Mouse (Mus musculus) hindbrain, embryonic 13.5 days (tissue): ENCODE data around the gene Trim29. TPM values are rescaled to one million over a fixed set of nuclear protein-coding genes. Genes with fewer than 3 reads are reported as not detected.
A peak's percentile ranks its signal among the peaks of the same experiment; 100 is the strongest.

Source experiments
- ATAC-seq: fragments of 200-750 bp; cut with Nextera tagmentation; 2 replicates; pipeline ENCODE4 v1.8.0; 2017; ENCODE audit warnings: moderate TSS enrichment; ENCODE audit not compliant: low FRiP score
- H3K27ac ChIP-seq: fragments of 300-500 bp; sonication (generic); 2 replicates; pipeline ENCODE4 v1.5.1; 2015; ENCODE audit warnings: inconsistent platforms, mild to moderate bottlenecking, moderate library complexity
- H3K27me3 ChIP-seq: fragments of 300-500 bp; sonication (generic); 2 replicates; pipeline ENCODE4 v1.6.1; 2015; ENCODE audit warnings: mild to moderate bottlenecking, inconsistent platforms
- H3K36me3 ChIP-seq: fragments of 300-500 bp; sonication (generic); 2 replicates; pipeline ENCODE4 v1.6.1; 2015; ENCODE audit warnings: mild to moderate bottlenecking, inconsistent platforms
- H3K4me1 ChIP-seq: fragments of 300-500 bp; sonication (generic); replicated peaks from 2 replicates; pipeline ENCODE4 v1.6.1; 2015; ENCODE audit warnings: inconsistent platforms
- H3K4me2 ChIP-seq: fragments of 300-500 bp; sonication (generic); 2 replicates; pipeline ENCODE4 v1.6.1; 2015; ENCODE audit warnings: inconsistent platforms, mild to moderate bottlenecking, moderate library complexity
- H3K4me3 ChIP-seq: fragments of 300-500 bp; sonication (generic); 2 replicates; pipeline ENCODE4 v1.5.1; 2015; ENCODE audit warnings: mild to moderate bottlenecking, inconsistent platforms
- H3K9ac ChIP-seq: fragments of 300-500 bp; sonication (generic); 2 replicates; pipeline ENCODE4 v1.6.1; 2015; ENCODE audit warnings: mild to moderate bottlenecking, inconsistent platforms
- H3K9me3 ChIP-seq: fragments of 300-500 bp; sonication (generic); 2 replicates; pipeline ENCODE4 v1.6.1; 2016; ENCODE audit warnings: inconsistent platforms
- WGBS: fragments of 180-500 bp; shearing (Covaris S2); methylation state at CpG from one replicate; pipeline ENCODE4 v1.1.7; 2015; 5-methylcytosine and 5-hydroxymethylcytosine counted together
- polyA plus RNA-seq: library from polyadenylated mRNA; unstranded; fragments of >200 nt; fragmentation: Nextera tagmentation; extraction: Ambion mirVana; gene quantifications from 2 replicates; pipeline ENCODE4 v1.2.1, GENCODE M21; 2015

Trim29 gene
- polyA plus RNA-seq, 1 experiment from 2014 or later: not detected

DNA sequence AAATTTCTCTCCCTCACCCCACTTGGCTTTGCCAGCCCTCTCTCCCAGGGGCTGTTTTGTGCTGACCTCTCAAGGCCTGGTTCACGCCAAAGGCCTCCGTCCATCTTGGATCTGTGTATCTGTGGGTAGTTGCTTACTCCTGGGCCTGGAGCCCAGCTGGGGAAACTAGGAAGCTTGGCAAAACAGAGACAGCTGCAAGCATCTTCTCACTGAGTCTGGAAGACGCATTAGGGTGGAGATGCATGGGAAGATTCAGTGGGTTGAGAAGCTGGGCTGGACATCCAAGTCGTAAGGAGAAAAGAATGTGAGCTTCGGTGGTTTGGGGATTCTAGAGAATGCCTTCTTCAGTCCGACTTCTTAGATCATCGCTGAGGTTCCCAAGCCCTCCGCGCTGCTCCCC lies 36.9 kb upstream of the Trim29 start:
- H3K27me3 ChIP-seq: peaks cover 65% of the 10 kb centered on the region
- WGBS: 85% methylated on average over 9 of the region's 9 CpGs
- peaks cover 18% of the 10 kb centered on the region for H3K4me1 ChIP-seq

DNA sequence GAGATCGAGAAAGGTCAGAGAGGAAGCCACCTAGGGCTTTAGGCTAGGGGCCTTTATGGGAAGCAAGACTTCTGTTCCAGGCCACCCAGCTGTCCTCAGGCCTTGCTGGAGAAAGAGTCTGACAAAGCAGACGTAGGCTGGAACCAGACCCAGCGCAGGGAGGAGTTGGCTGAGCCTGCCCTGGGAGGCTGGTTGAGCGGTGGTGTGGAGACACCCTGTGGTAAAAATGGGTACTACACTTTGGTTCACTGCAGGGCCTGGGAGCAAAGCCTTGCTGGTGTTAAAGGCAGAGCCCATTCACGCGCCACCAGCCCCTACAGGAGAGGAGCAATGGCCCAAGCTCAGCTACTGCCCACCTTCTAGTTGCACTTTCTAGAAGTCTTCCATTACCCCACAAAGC lies 26.4 kb upstream of the Trim29 start:
- no peak overlapping the region for H3K9ac ChIP-seq
- peaks cover 40% of the 10 kb centered on the region for H3K27me3 ChIP-seq
- no peak overlapping the region for H3K4me2 ChIP-seq
- H3K4me1 ChIP-seq: peaks cover 10% of the 10 kb centered on the region
- H3K27ac ChIP-seq: no peak overlapping the region
- WGBS: 4% methylated on average over 6 of the region's 6 CpGs
- H3K36me3 ChIP-seq: no peaks in the 10 kb centered on the region
- H3K9me3 ChIP-seq: no peaks in the 10 kb centered on the region
- peak; percentile 76 for ATAC-seq
- no peak overlapping the region for H3K4me3 ChIP-seq

More for the DNA sequence above, 36.9 kb upstream of the Trim29 start:
- Histone ChIP-seq H3K36me3 (no peaks in the 10 kb centered on the region), H3K9ac (no peak overlapping the region), H3K4me2 (no peak overlapping the region), H3K9me3 (no peaks in the 10 kb centered on the region), H3K4me3 (no peak overlapping the region), H3K27ac (no peak overlapping the region)
- no peak for ATAC-seq

DNA sequence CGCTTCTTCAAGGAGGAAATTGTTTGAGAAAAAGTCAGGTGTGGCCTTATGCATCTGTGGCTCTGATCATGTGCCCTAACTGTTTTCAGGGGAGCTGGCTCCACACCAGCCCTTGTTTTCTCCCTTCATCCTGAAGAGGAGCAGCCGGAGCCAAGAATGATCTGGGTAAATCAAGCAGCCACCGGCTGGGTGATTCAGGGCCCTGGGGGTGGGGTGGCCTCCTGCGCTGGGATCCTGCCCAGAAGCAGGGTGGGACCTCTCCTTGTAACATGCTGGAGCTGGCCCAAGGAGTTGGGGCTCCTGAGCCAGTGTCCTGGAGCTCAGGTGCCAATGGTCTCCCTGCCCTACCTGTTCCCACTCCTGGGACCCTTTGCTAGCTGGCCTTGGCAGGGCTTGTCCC lies 25.4 kb upstream of the Trim29 start:
- 94% methylated on average over 4 of the region's 4 CpGs for WGBS
- Histone ChIP-seq H3K27me3 (peaks cover 40% of the 10 kb centered on the region), H3K27ac (no peak overlapping the region), H3K9ac (no peak overlapping the region), H3K36me3 (no peaks in the 10 kb centered on the region), H3K4me3 (no peak overlapping the region), H3K4me1 (peaks cover 10% of the 10 kb centered on the region), H3K4me2 (no peak overlapping the region), H3K9me3 (no peaks in the 10 kb centered on the region)
- ATAC-seq: no peak; the same call in 1 of the 2 replicates

DNA sequence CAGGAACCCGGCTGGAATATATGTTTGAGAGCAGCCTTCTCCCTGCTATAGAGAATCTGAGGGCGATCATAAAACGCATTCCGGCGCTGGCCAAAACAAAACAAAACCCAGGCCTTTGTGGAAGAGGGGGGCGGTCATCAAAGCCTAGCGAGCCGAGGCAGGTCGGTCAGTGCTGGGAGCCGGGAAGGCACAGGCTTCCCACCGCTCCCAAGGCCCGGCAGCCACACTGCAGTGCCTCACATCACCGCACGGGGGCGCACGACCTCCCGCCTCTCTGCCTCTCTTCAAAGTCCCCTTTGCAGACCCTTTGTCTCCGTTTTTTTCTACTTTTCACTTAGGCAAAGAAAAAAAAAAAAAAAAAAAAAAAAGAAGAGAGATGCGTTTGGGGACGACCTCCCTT lies 23.8 kb upstream of the Trim29 start:
- Histone ChIP-seq H3K27ac (no peak overlapping the region), H3K4me2 (peak overlapping the region; percentile 40), H3K36me3 (no peaks in the 10 kb centered on the region), H3K9me3 (no peaks in the 10 kb centered on the region), H3K4me1 (peaks cover 10% of the 10 kb centered on the region), H3K4me3 (no peak overlapping the region), H3K9ac (peak overlapping the region; percentile 55), H3K27me3 (peaks cover 37% of the 10 kb centered on the region)
- 0 out of 2 replicates have a peak, but pooled peaks have one; percentile 40 for ATAC-seq
- 3% methylated on average over 20 of the region's 20 CpGs for WGBS

DNA sequence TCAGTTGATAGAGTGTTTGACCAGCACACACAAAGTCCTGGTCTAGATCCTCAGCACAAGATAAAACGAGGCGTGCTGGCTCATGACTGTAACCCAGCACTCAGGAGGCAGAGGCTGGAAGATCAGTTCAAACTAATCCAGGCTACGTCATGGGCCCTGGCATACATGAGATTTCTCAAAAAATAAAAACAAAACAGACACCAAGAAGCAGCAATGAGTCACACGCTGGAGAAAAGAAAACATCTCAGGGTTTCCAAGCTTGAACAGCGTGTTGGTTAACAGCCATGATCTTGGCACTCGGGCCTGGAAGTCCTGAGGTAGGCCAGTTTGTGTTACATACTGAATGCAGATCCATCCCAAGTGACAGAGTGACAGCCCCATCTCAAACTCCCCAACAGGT lies 17.6 kb upstream of the Trim29 start:
- Histone ChIP-seq H3K36me3 (no peaks in the 10 kb centered on the region), H3K9me3 (no peaks in the 10 kb centered on the region), H3K4me3 (no peak overlapping the region), H3K4me2 (no peak overlapping the region), H3K27ac (no peak overlapping the region), H3K27me3 (peaks cover 6% of the 10 kb centered on the region; the same call in 1 of the 2 replicates), H3K4me1 (no peaks in the 10 kb centered on the region), H3K9ac (no peak overlapping the region)
- no peak for ATAC-seq
- WGBS: 92% methylated on average over 6 of the region's 6 CpGs

DNA sequence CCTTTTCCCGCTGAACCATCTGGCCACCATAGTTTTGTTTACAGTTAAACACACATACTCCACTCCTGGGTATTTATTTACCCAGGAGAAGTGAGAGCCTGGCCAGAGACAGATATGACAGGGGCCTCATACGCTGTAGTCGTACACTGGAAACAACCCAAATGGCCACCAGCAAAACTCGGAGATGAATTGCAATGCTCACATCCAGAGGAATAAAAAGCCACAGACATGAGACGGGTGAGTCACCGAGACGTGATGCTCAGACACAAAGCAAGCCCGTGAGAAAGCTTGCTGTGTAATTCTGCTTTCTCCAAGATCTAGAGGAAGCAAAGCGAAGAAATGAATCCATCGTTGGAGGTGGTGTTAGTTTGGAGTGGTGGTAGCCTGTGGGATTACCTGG lies 10.3 kb upstream of the Trim29 start:
- H3K36me3 ChIP-seq: no peaks in the 10 kb centered on the region
- no peak overlapping the region for H3K27ac ChIP-seq
- H3K9ac ChIP-seq: no peak overlapping the region
- no peak overlapping the region for H3K4me3 ChIP-seq
- H3K4me1 ChIP-seq: no peaks in the 10 kb centered on the region
- 75% methylated on average over 10 of the region's 10 CpGs for WGBS
- H3K27me3 ChIP-seq: 0 out of 2 replicates have a peak, but pooled peaks cover 6% of the 10 kb centered on the region
- H3K9me3 ChIP-seq: no peaks in the 10 kb centered on the region
- H3K4me2 ChIP-seq: no peak overlapping the region
- no peak for ATAC-seq

DNA sequence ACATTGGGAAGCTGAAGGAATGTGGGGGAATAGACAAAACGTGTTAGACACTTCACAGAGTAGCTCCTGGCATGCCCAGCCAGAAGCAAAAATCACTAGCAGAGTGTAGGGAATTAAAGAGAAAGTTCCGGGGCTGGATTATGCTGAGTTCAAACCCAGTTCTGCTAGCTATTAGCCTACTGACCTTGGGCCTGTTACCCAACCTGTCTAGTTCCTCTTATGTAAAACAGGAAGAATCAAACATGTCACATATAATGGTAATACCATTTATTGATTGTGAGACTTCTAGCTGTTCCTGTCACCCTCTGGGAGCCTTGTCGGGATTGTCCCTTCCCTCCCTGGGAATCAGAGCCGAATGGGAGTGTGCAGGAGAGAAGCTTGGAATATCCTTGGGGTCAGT lies 7.7 kb upstream of the Trim29 start:
- Histone ChIP-seq H3K4me1 (no peaks in the 10 kb centered on the region), H3K9me3 (no peaks in the 10 kb centered on the region), H3K9ac (no peak overlapping the region), H3K36me3 (no peaks in the 10 kb centered on the region), H3K4me3 (no peak overlapping the region), H3K4me2 (no peak overlapping the region), H3K27ac (no peak overlapping the region), H3K27me3 (0 out of 2 replicates have a peak, but pooled peaks cover 6% of the 10 kb centered on the region)
- WGBS: 66% methylated on average over 4 of the region's 4 CpGs
- ATAC-seq: no peak

DNA sequence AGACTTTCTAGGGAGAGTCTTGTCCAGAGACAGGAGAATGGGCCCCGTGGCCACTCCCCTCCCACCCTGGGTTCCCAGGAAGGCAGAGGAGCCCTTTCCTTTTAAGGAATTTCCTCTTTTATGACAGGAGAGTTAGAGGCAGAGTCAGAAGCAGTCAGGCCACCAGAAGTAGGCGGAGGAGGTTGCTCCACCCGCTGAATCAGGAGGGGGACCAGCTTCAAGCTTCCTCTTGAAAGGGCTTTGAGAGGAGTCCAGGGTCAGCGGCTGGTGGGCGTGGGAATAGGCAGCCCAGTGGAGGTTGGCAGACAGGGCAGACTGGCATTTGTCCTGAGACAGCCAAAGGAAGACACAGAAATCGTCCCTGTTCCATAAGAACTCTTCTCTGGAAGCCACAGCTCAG lies 4.8 kb upstream of the Trim29 start:
- no peak for ATAC-seq
- Histone ChIP-seq H3K4me2 (no peak overlapping the region), H3K4me1 (no peaks in the 10 kb centered on the region), H3K9ac (no peak overlapping the region), H3K27me3 (peaks cover 9% of the 10 kb centered on the region; the same call in 1 of the 2 replicates), H3K36me3 (no peaks in the 10 kb centered on the region), H3K4me3 (no peak overlapping the region), H3K27ac (no peak overlapping the region), H3K9me3 (no peaks in the 10 kb centered on the region)
- WGBS: 63% methylated on average over 6 of the region's 6 CpGs

DNA sequence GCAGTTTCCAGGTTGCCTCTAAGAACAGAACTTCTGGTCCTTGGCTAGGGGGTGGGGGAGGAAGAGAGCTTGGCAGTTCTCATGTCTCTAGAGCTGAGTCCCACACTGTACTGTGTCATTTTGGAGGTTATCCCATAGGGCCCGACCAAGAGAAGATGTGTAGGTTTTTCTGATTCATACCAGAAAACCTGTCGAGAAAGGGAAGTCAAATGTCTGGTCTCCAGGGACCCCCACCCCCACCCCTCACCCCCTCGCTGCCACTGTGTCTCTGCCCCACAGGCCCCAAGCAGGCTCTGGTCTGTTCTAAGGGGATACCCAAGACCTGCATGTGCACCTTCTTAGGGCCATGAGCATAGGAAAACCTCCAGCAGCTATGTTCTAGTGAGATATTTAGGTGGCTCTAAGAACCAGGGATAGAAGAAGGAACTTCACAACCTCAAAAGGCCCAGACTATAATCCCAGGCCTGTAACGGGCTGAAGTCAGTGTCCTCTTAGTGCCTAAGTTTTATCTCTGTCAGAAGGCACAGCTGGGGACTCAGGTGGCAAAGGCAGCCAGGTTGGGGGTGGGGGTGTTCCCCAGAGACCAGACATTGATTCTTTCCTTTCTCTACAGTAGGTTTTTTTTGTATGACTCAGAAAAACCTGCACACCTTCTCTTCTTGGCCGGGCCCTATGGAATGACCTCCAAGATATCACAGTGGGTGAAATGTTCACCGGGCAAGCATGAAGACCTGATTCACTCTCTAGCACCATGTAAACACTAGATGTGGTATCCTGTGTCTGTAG lies 1.4 kb upstream of the Trim29 start:
- no peaks in the 10 kb centered on the region for H3K36me3 ChIP-seq
- H3K27ac ChIP-seq: no peak overlapping the region
- H3K9me3 ChIP-seq: no peaks in the 10 kb centered on the region
- H3K27me3 ChIP-seq: peaks cover 8% of the 10 kb centered on the region; the same call in 1 of the 2 replicates
- no peak overlapping the region for H3K4me2 ChIP-seq
- 85% methylated on average over 6 of the region's 6 CpGs for WGBS
- H3K4me1 ChIP-seq: no peaks in the 10 kb centered on the region
- no peak overlapping the region for H3K9ac ChIP-seq
- no peak for ATAC-seq
- no peak overlapping the region for H3K4me3 ChIP-seq

DNA sequence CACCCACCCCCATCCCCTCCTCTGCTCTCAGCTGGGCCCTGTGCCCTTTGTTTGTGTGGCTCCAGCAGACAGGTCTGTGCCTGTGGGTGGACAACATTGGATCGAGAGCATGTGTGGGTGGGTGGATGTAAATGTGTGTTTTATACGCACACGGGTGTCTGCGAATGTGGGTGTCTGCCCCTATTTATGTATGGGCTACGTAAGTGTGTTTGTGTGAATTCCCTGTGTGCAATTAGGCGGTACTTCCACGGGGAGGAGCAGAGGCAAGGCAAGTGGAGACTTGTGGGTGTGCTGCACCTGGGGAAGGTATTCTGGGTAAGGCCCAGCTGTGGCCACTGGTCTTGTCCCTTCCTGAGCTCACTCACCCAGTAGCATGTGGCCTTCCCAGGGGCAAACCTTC lies 1.5 kb downstream of the Trim29 start:
- Histone ChIP-seq H3K4me3 (no peak overlapping the region), H3K9ac (no peak overlapping the region), H3K9me3 (no peaks in the 10 kb centered on the region), H3K27ac (no peak overlapping the region), H3K4me1 (0 out of 2 replicates have a peak, but pooled peaks cover 4% of the 10 kb centered on the region), H3K27me3 (peaks cover 8% of the 10 kb centered on the region; the same call in 1 of the 2 replicates), H3K4me2 (no peak overlapping the region), H3K36me3 (no peaks in the 10 kb centered on the region)
- 79% methylated on average over 7 of the region's 7 CpGs for WGBS
- no peak for ATAC-seq

DNA sequence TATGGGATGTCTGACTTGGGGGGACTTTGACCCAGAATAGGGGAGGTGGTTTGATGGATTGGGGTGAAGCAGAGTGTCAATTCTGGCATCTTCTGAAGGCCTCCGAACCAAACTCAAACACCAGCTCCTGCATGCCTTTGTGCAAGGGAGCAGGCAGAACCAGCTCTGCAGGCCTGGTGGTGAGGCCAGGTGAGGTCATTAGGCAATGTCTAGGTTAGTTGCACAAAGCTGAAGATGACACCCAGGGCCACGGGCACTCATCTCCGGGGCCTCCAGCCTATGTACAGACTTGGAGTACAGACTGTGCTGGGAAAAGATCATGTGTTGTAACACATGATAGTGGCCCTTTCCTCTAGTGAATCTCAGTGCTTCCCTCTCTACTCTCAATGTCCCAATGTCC lies 3.2 kb downstream of the Trim29 start:
- no peaks in the 10 kb centered on the region for H3K9me3 ChIP-seq
- H3K4me1 ChIP-seq: 0 out of 2 replicates have a peak, but pooled peaks cover 4% of the 10 kb centered on the region
- no peak overlapping the region for H3K4me2 ChIP-seq
- 95% methylated on average over 3 of the region's 3 CpGs for WGBS
- H3K27ac ChIP-seq: no peak overlapping the region
- no peak for ATAC-seq
- H3K27me3 ChIP-seq: peaks cover 8% of the 10 kb centered on the region; the same call in 1 of the 2 replicates
- H3K36me3 ChIP-seq: no peaks in the 10 kb centered on the region
- H3K9ac ChIP-seq: no peak overlapping the region
- H3K4me3 ChIP-seq: no peak overlapping the region

DNA sequence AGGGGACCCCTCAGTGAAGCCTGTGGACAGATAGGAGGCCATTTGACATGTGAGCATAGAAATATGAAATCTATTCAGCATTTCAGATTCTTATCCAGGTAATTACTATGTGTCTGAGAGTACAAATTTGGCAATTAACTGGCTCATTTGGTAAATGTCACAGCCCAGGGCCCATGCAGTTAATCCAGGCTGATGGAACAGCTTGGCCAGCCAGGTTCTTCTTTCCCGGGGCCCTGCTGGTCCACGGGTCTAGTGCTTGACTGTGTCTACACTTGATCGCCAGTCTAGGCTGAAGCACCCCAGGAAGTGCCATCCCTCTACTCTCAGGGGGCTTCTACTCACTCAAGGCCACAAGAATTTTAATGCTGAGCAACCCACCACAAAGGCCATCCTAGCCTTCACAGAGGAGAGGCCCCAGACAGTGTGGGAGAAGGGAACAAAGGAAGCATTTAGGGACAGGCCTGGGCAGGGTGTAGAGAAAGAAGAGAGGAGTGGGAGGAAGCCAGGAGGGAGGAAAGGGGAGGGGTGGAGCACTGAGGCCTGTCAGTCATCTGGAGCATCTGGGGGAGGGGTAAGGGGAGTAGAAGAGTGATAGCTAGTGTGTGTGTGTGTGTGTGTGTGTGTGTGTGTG lies 4.8 kb downstream of the Trim29 start:
- Histone ChIP-seq H3K9me3 (no peaks in the 10 kb centered on the region), H3K36me3 (no peaks in the 10 kb centered on the region), H3K27me3 (peaks cover 8% of the 10 kb centered on the region; the same call in 1 of the 2 replicates), H3K4me2 (no peak overlapping the region), H3K9ac (no peak overlapping the region), H3K4me3 (no peak overlapping the region), H3K4me1 (0 out of 2 replicates have a peak, but pooled peaks cover 4% of the 10 kb centered on the region), H3K27ac (no peak overlapping the region)
- WGBS: 38% methylated on average over 3 of the region's 3 CpGs
- no peak for ATAC-seq
